Mouse (Mus musculus) gastrocnemius, postnatal 10 days (tissue): ENCODE results near the gene Ugt1a7c. TPM values are rescaled to one million over a fixed set of nuclear protein-coding genes. Genes with fewer than 3 reads are reported as not detected.

Source experiments
- DNase-seq: peaks from one replicate; pipeline ENCODE4 v3.0.0; 2021; ENCODE audit warnings: mixed read lengths
- total RNA-seq, 2 experiments: library from RNA; stranded (reverse); gene quantifications; 2 replicates each; pipeline ENCODE4 v1.2.3; 2021

Gene Ugt1a7c
- total RNA-seq, 2 experiments from 2014 or later: 1.1 to 1.6 TPM

GRCm38 (mm10) chr1:88261706-88262105, 166.8 kb downstream of the Ugt1a7c start:
- DNase-seq: no peak

- DNase-seq: peak; percentile 72
These were observed 167.4 kb downstream of the Ugt1a7c start for GRCm38 (mm10) chr1:88262255-88262654.

GRCm38 (mm10) chr1:88262961-88263360, 168.1 kb downstream of the Ugt1a7c start:
- no peak for DNase-seq

- no peak for DNase-seq
These were observed 168.9 kb downstream of the Ugt1a7c start for GRCm38 (mm10) chr1:88263778-88264177.

- DNase-seq: no peak
These were observed 169.5 kb downstream of the Ugt1a7c start for GRCm38 (mm10) chr1:88264237-88264868.

GRCm38 (mm10) chr1:88264869-88265240, 170.0 kb downstream of the Ugt1a7c start:
- DNase-seq: peak; percentile 69

- peak; percentile 15 for DNase-seq
These were observed 171.3 kb downstream of the Ugt1a7c start for GRCm38 (mm10) chr1:88266123-88266522.

- no peak for DNase-seq
These were observed 172.6 kb downstream of the Ugt1a7c start for GRCm38 (mm10) chr1:88267489-88267888.

- DNase-seq: peak; percentile 15
These were observed 173.2 kb downstream of the Ugt1a7c start for GRCm38 (mm10) chr1:88268070-88268469.

Other genes starting within 250 kb of the Ugt1a7c start
- gene Dgkd, start 241.8 kb upstream of the Ugt1a7c start, total RNA-seq: 10 to 100 TPM; 37.5 to 44.6 TPM
- 10 to 100 TPM; 13.0 to 20.0 TPM for gene Usp40, start 86.5 kb upstream of the Ugt1a7c start, total RNA-seq
- not detected for gene Ugt1a10, start 39.7 kb upstream of the Ugt1a7c start, total RNA-seq
- gene Ugt1a9, start 24.3 kb upstream of the Ugt1a7c start, total RNA-seq: not detected
- gene Ugt1a8, start 7.2 kb upstream of the Ugt1a7c start, total RNA-seq: not detected
- gene Ugt1a6b, start 8.2 kb downstream of the Ugt1a7c start, total RNA-seq: under 1 TPM; 0.81 to 0.87 TPM
- gene Ugt1a6a, start 39.7 kb downstream of the Ugt1a7c start, total RNA-seq: 1 to 10 TPM in 1 of 2 experiments, under 1 TPM in 1; 0.90 to 1.4 TPM
- gene Ugt1a5, start 71.0 kb downstream of the Ugt1a7c start, total RNA-seq: under 1 TPM in 1 of 2 experiments, not detected in 1; 0.18 TPM
- gene Ugt1a2, start 105.5 kb downstream of the Ugt1a7c start, total RNA-seq: under 1 TPM in 1 of 2 experiments, not detected in 1; 0.18 TPM
- gene Dnajb3, start 110.7 kb downstream of the Ugt1a7c start, total RNA-seq: 1 to 10 TPM in 1 of 2 experiments, under 1 TPM in 1; 0.75 to 1.1 TPM
- not detected for gene Ugt1a1, start 116.9 kb downstream of the Ugt1a7c start, total RNA-seq
- gene Mroh2a, start 131.9 kb downstream of the Ugt1a7c start, total RNA-seq: under 1 TPM in 1 of 2 experiments, not detected in 1; 0.34 TPM
- 10 to 100 TPM; 29.0 to 47.9 TPM for gene Hjurp, start 182.6 kb downstream of the Ugt1a7c start, total RNA-seq
- gene Trpm8, start 182.6 kb downstream of the Ugt1a7c start, total RNA-seq: not detected